Mouse (Mus musculus): ENCODE data around the gene Lrrc7. TPM values are rescaled to one million over a fixed set of nuclear protein-coding genes. Genes with fewer than 3 reads are reported as not detected.

The Lrrc7 gene
- polyA plus RNA-seq, 1 experiment from 2014 or later: 1.7 TPM

DNA sequence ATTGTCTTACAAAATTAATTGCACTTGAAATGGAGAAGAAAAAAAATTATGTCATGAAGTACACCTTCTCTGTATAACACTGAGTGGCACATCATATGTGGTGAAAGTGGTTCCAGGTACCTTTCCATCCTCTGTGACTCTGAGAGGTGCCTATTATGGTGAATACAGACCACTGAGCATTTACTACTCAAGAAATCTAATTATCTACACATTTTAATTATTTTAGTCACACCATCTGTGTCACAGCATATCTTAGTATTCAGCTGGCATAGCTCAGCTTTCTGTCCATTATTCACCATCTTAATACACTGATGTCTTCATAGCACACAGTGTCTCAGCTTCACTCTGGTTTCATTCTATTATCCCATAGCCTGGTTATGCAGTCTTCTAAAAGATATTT lies 7.7 kb downstream of the Lrrc7 start:
- ATAC-seq (ENCODE audit: insufficient read depth, low FRiP score, low TSS enrichment) (no peak), DNase-seq (ENCODE audit: low spot score) (no peak)

GRCm38 (mm10) chr3:158552105-158552504 lies 9.9 kb downstream of the Lrrc7 start:
- Histone ChIP-seq H3K4me3 (ENCODE audit: low read depth, low read length) (no peak overlapping the region), H3K4me2 (ENCODE audit: low read depth) (no peak overlapping the region), H3K9me3 (ENCODE audit: control insufficient read depth, low read length) (no peaks in the 10 kb centered on the region), H3K27ac (ENCODE audit: low read depth, low read length) (no peak overlapping the region), H3K9ac (ENCODE audit: low read length) (no peak overlapping the region), H3K36me3 (ENCODE audit: control insufficient read depth, insufficient read depth, low read length) (no peaks in the 10 kb centered on the region), H3K4me1 (ENCODE audit: control insufficient read depth, insufficient read depth, low read length) (no peaks in the 10 kb centered on the region), H3K27me3 (ENCODE audit: control insufficient read depth, insufficient read depth, low read length) (no peaks in the 10 kb centered on the region)
- DNase-seq (ENCODE audit: low spot score) (no peak), ATAC-seq (ENCODE audit: insufficient read depth, low FRiP score, low TSS enrichment) (no peak)
- 87% methylated on average over 5 of the region's 5 CpGs for WGBS

More for the DNA sequence above, 7.7 kb downstream of the Lrrc7 start:
- H3K36me3 ChIP-seq (ENCODE audit: control insufficient read depth, insufficient read depth, low read length): no peaks in the 10 kb centered on the region
- no peak overlapping the region for H3K9ac ChIP-seq (ENCODE audit: low read length)
- H3K9me3 ChIP-seq (ENCODE audit: control insufficient read depth, low read length): no peaks in the 10 kb centered on the region
- H3K27ac ChIP-seq (ENCODE audit: low read depth, low read length): no peak overlapping the region
- H3K27me3 ChIP-seq (ENCODE audit: control insufficient read depth, insufficient read depth, low read length): peaks cover 2% of the 10 kb centered on the region
- no peaks in the 10 kb centered on the region for H3K4me1 ChIP-seq (ENCODE audit: control insufficient read depth, insufficient read depth, low read length)
- H3K4me2 ChIP-seq (ENCODE audit: low read depth): no peak overlapping the region
- H3K4me3 ChIP-seq (ENCODE audit: low read depth, low read length): no peak overlapping the region

- no peaks in the 10 kb centered on the region for H3K4me1 ChIP-seq (ENCODE audit: control insufficient read depth, insufficient read depth, low read length)
- DNase-seq (ENCODE audit: low spot score): no peak
- H3K36me3 ChIP-seq (ENCODE audit: control insufficient read depth, insufficient read depth, low read length): no peaks in the 10 kb centered on the region
- no peaks in the 10 kb centered on the region for H3K9me3 ChIP-seq (ENCODE audit: control insufficient read depth, low read length)
- no peak overlapping the region for H3K4me3 ChIP-seq (ENCODE audit: low read depth, low read length)
- ATAC-seq (ENCODE audit: insufficient read depth, low FRiP score, low TSS enrichment): no peak
- no peak overlapping the region for H3K9ac ChIP-seq (ENCODE audit: low read length)
- H3K27me3 ChIP-seq (ENCODE audit: control insufficient read depth, insufficient read depth, low read length): no peaks in the 10 kb centered on the region
- H3K4me2 ChIP-seq (ENCODE audit: low read depth): no peak overlapping the region
- H3K27ac ChIP-seq (ENCODE audit: low read depth, low read length): no peak overlapping the region
- whole genome bisulfite sequencing: 83% methylated on average over 3 of the region's 3 CpGs
Observed at GRCm38 (mm10) chr3:158543481-158543880, 18.5 kb downstream of the Lrrc7 start.

DNA sequence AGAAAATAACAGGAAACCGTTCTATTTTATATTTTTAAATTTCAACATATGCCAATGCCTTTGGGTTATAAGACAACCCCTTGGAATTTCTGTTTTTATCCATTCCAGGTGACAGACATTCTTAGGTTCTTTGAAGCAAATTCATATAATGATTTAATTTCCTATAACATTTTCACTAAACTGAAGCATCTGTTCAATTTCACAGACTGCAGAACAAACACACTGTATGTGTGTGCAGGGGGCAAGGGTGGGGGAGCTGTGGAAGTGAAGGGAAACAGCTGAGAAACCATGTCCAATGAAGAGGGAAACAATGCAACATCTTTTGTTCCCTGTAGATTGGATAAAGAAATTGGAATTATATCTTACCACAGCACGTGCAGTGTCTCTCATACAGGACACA lies 29.2 kb downstream of the Lrrc7 start:
- Histone ChIP-seq H3K9ac (ENCODE audit: low read length) (no peak overlapping the region), H3K4me2 (ENCODE audit: low read depth) (no peak overlapping the region), H3K27ac (ENCODE audit: low read depth, low read length) (no peak overlapping the region), H3K4me3 (ENCODE audit: low read depth, low read length) (no peak overlapping the region), H3K27me3 (ENCODE audit: control insufficient read depth, insufficient read depth, low read length) (no peaks in the 10 kb centered on the region), H3K4me1 (ENCODE audit: control insufficient read depth, insufficient read depth, low read length) (no peaks in the 10 kb centered on the region), H3K36me3 (ENCODE audit: control insufficient read depth, insufficient read depth, low read length) (no peaks in the 10 kb centered on the region), H3K9me3 (ENCODE audit: control insufficient read depth, low read length) (no peaks in the 10 kb centered on the region)
- no peak for DNase-seq (ENCODE audit: low spot score)
- WGBS: 85% methylated on average over 2 of the region's 2 CpGs
- no peak for ATAC-seq (ENCODE audit: insufficient read depth, low FRiP score, low TSS enrichment)

DNA sequence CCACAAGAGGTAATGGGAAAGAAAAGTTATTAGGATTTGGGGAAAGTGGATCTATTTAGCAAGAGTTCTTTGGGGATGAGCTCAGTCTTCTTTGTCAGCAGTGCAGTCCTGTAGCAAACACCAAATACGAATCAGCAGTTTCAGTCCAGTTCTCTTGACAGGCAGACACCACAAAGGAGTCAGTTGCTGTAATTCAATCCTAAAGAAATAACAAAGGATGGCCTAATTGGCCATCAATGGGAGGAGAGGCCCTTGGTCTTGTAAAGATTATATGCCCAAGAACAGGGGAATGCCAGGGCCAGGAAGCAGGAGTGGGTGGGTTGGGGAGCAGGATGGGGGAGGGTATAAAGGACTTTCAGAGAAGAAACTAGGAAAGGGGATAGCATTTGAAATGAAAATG lies 33.5 kb downstream of the Lrrc7 start:
- ATAC-seq (ENCODE audit: insufficient read depth, low FRiP score, low TSS enrichment): no peak
- H3K9ac ChIP-seq (ENCODE audit: low read length): no peak overlapping the region
- H3K4me1 ChIP-seq (ENCODE audit: control insufficient read depth, insufficient read depth, low read length): no peaks in the 10 kb centered on the region
- no peaks in the 10 kb centered on the region for H3K9me3 ChIP-seq (ENCODE audit: control insufficient read depth, low read length)
- 46% methylated on average over 1 of the region's 1 CpGs for WGBS
- no peak overlapping the region for H3K27ac ChIP-seq (ENCODE audit: low read depth, low read length)
- H3K36me3 ChIP-seq (ENCODE audit: control insufficient read depth, insufficient read depth, low read length): no peaks in the 10 kb centered on the region
- no peaks in the 10 kb centered on the region for H3K27me3 ChIP-seq (ENCODE audit: control insufficient read depth, insufficient read depth, low read length)
- H3K4me3 ChIP-seq (ENCODE audit: low read depth, low read length): no peak overlapping the region
- DNase-seq (ENCODE audit: low spot score): no peak
- H3K4me2 ChIP-seq (ENCODE audit: low read depth): no peak overlapping the region

GRCm38 (mm10) chr3:158493730-158494129 lies 68.3 kb downstream of the Lrrc7 start:
- H3K4me3 ChIP-seq (ENCODE audit: low read depth, low read length): no peak overlapping the region
- WGBS: 80% methylated on average over 1 of the region's 1 CpGs
- no peaks in the 10 kb centered on the region for H3K4me1 ChIP-seq (ENCODE audit: control insufficient read depth, insufficient read depth, low read length)
- H3K9ac ChIP-seq (ENCODE audit: low read length): no peak overlapping the region
- no peak overlapping the region for H3K4me2 ChIP-seq (ENCODE audit: low read depth)
- no peak overlapping the region for H3K27ac ChIP-seq (ENCODE audit: low read depth, low read length)
- H3K9me3 ChIP-seq (ENCODE audit: control insufficient read depth, low read length): no peaks in the 10 kb centered on the region
- no peaks in the 10 kb centered on the region for H3K27me3 ChIP-seq (ENCODE audit: control insufficient read depth, insufficient read depth, low read length)
- DNase-seq (ENCODE audit: low spot score): no peak
- ATAC-seq (ENCODE audit: insufficient read depth, low FRiP score, low TSS enrichment): no peak
- H3K36me3 ChIP-seq (ENCODE audit: control insufficient read depth, insufficient read depth, low read length): no peaks in the 10 kb centered on the region

- 86% methylated on average over 2 of the region's 2 CpGs for WGBS
- DNase-seq (ENCODE audit: low spot score) (no peak), ATAC-seq (ENCODE audit: insufficient read depth, low FRiP score, low TSS enrichment) (no peak)
- Histone ChIP-seq H3K27me3 (ENCODE audit: control insufficient read depth, insufficient read depth, low read length) (no peaks in the 10 kb centered on the region), H3K36me3 (ENCODE audit: control insufficient read depth, insufficient read depth, low read length) (no peaks in the 10 kb centered on the region), H3K4me1 (ENCODE audit: control insufficient read depth, insufficient read depth, low read length) (no peaks in the 10 kb centered on the region), H3K4me3 (ENCODE audit: low read depth, low read length) (no peak overlapping the region), H3K27ac (ENCODE audit: low read depth, low read length) (no peak overlapping the region), H3K9ac (ENCODE audit: low read length) (no peak overlapping the region), H3K4me2 (ENCODE audit: low read depth) (no peak overlapping the region), H3K9me3 (ENCODE audit: control insufficient read depth, low read length) (no peaks in the 10 kb centered on the region)
Observed at GRCm38 (mm10) chr3:158479677-158480076, 82.3 kb downstream of the Lrrc7 start.

- DNase-seq (ENCODE audit: low spot score): no peak
- H3K4me1 ChIP-seq (ENCODE audit: control insufficient read depth, insufficient read depth, low read length): no peaks in the 10 kb centered on the region
- H3K9ac ChIP-seq (ENCODE audit: low read length): no peak overlapping the region
- no peaks in the 10 kb centered on the region for H3K9me3 ChIP-seq (ENCODE audit: control insufficient read depth, low read length)
- no peak for ATAC-seq (ENCODE audit: insufficient read depth, low FRiP score, low TSS enrichment)
- H3K36me3 ChIP-seq (ENCODE audit: control insufficient read depth, insufficient read depth, low read length): no peaks in the 10 kb centered on the region
- no peak overlapping the region for H3K4me2 ChIP-seq (ENCODE audit: low read depth)
- no peaks in the 10 kb centered on the region for H3K27me3 ChIP-seq (ENCODE audit: control insufficient read depth, insufficient read depth, low read length)
- H3K27ac ChIP-seq (ENCODE audit: low read depth, low read length): no peak overlapping the region
- H3K4me3 ChIP-seq (ENCODE audit: low read depth, low read length): no peak overlapping the region
- WGBS: 81% methylated on average over 1 of the region's 1 CpGs
Observed at GRCm38 (mm10) chr3:158400600-158400999, 161.4 kb downstream of the Lrrc7 start.

DNA sequence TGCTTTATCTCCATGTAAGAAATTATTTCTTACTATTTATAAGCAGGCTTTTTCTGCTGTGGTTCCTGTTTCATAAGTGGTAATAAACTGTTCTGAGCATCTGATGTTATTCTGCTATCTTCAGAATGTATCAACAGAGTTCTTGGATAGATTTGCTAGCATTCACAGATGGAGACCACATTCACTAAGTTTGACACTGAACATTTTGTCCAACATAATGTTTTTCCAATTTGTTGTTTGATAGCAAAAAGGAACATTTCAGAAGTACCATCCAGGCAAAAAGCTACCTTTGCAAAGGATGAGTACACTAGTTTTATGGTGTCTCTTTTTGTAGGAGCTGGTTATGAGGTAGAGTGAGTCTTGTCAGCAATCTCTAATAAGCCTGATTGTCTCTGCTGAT lies 170.5 kb downstream of the Lrrc7 start:
- no peak overlapping the region for H3K4me2 ChIP-seq (ENCODE audit: low read depth)
- H3K9me3 ChIP-seq (ENCODE audit: control insufficient read depth, low read length): no peaks in the 10 kb centered on the region
- no peaks in the 10 kb centered on the region for H3K4me1 ChIP-seq (ENCODE audit: control insufficient read depth, insufficient read depth, low read length)
- no peaks in the 10 kb centered on the region for H3K27me3 ChIP-seq (ENCODE audit: control insufficient read depth, insufficient read depth, low read length)
- H3K9ac ChIP-seq (ENCODE audit: low read length): no peak overlapping the region
- no peak for ATAC-seq (ENCODE audit: insufficient read depth, low FRiP score, low TSS enrichment)
- no peak for DNase-seq (ENCODE audit: low spot score)
- no peak overlapping the region for H3K4me3 ChIP-seq (ENCODE audit: low read depth, low read length)
- H3K27ac ChIP-seq (ENCODE audit: low read depth, low read length): no peak overlapping the region
- H3K36me3 ChIP-seq (ENCODE audit: control insufficient read depth, insufficient read depth, low read length): no peaks in the 10 kb centered on the region

Measured in neural tube, embryonic 11.5 days (tissue).